ENCODE assay signal across 1 mouse cellular context in the genomic region with DNA sequence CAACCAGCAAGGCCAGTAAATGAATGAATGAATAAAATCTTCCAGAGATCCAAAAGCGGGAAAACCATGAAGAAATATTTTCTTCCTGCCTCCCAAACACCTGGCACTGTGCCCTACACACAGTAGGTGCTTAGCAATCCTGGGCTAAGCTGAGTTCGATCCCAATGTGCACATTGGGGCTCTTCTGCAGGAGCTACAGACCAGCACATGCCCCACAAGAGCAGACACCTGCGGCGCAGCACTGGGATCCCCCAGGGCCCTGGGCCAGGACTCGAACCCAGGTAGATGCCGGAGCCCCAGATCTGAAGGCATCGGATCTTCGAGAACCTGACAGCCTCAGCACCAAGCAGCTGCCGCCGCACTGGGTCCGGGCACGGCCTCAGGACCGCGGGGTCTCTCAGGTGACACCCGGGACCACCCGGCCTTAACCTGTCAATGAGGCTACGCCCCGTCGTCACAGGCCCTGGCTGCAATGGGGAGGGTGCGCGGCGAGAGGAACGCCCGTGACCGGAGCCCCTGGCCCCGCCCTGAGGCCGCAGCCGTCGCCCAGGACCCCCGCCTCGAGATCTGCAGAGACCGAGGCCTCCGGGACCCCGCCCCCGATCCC.
TF ChIP-seq lines count a peak whose summit lies in the region.

No protein-coding gene starts in this region.

TF ChIP-seq in CH12.LX, 34 proteins besides CTCF, POLR2A, EP300 and RAD21:
- TF ChIP-seq ZKSCAN1 (IDR thresholded peaks at IDR 0.05; ENCODE audit: borderline replicate concordance, low read depth, low read length) (peak; percentile 73), JUN (IDR thresholded peaks at IDR 0.05; ENCODE audit: insufficient read depth, low read depth, low read length) (no peak)
TF ChIP-seq in CH12.LX: peak in this region for 1.
